Mouse (Mus musculus): Measurements from ENCODE around the gene Crabp2.

GRCm38 (mm10) chr3:87960586-87961191 lies 12.2 kb downstream of the Crabp2 start:
- TF ChIP-seq CTCF (conservative IDR thresholded peaks at IDR 0.05; ENCODE audit: low read length) (peak; percentile 93), POU5F1 (IDR thresholded peaks at IDR 0.05; ENCODE audit: borderline replicate concordance, low read length) (no peak), NANOG (IDR thresholded peaks at IDR 0.05; ENCODE audit: borderline replicate concordance, low read length) (no peak)
